In genomic region chr10:19765459-19765858, GRCm38 (mm10) we compare ENCODE assay signal across 24 mouse cellular contexts. TPM values are rescaled to one million over a fixed set of nuclear protein-coding genes. Genes with fewer than 3 reads are reported as not detected.
"Had no signal": no experiment of that assay in that cellular context is flagged by ENCODE, and none has a peak within 500 bp of the region (broad histone marks: within the 10 kb centered on the region; RNA-seq: fewer than 3 reads in every experiment).

No protein-coding gene starts in this region.

- H3K4me2 ChIP-seq: lung, embryonic 15.5 days; neural tube, embryonic 12.5 days; neural tube, embryonic 15.5 days had no signal

- H3K9ac ChIP-seq: liver, embryonic 14.5 days; lung, embryonic 15.5 days; neural tube, embryonic 12.5 days; neural tube, embryonic 15.5 days had no signal

- H3K4me1 ChIP-seq: lung, embryonic 15.5 days; midbrain, embryonic 10.5 days; neural tube, embryonic 12.5 days; neural tube, embryonic 15.5 days had no signal

- ATAC-seq: intestine, embryonic 16.5 days had no signal

- H3K27ac ChIP-seq: left cerebral cortex, adult 2 months; liver, embryonic 14.5 days; lung, embryonic 15.5 days; midbrain, embryonic 10.5 days; neural tube, embryonic 12.5 days; neural tube, embryonic 15.5 days; stomach, postnatal 0 days had no signal

- H3K27me3 ChIP-seq: lung, embryonic 15.5 days; neural tube, embryonic 12.5 days; neural tube, embryonic 15.5 days had no signal

- H3K4me3 ChIP-seq: left cerebral cortex, adult 2 months; lung, embryonic 15.5 days; midbrain, embryonic 10.5 days; neural tube, embryonic 12.5 days; neural tube, embryonic 15.5 days had no signal

- DNase-seq: kidney, adult 18-20 months; kidney, adult 9 months; kidney, postnatal 10 days; kidney, postnatal 36 days; layer of hippocampus, postnatal 36 days; lung, adult 18-20 months; lung, postnatal 10 days; lung, postnatal 36 days; midbrain, embryonic 14.5 days; right cerebral cortex, adult 18-20 months; right cerebral cortex, postnatal 14 days; right cerebral cortex, postnatal 4 days; thymus, postnatal 25 days had no signal

- H3K36me3 ChIP-seq: lung, embryonic 15.5 days; midbrain, embryonic 10.5 days; neural tube, embryonic 12.5 days; neural tube, embryonic 15.5 days had no signal

- H3K9me3 ChIP-seq: lung, embryonic 15.5 days; midbrain, embryonic 10.5 days; neural tube, embryonic 12.5 days; neural tube, embryonic 15.5 days had no signal

RNA-seq across cellular contexts. Expression of gene Il20ra, which starts 53.1 kb away (rescaled TPM):
- total RNA-seq: layer of hippocampus, adult 8-10 months; layer of hippocampus, postnatal 10 days; layer of hippocampus, postnatal 36 days; liver, adult 2 months had no signal
- polyA plus RNA-seq: liver, adult 2 months; neural tube, embryonic 12.5 days had no signal
